Mouse (Mus musculus) layer of hippocampus, postnatal 10 days (tissue): ENCODE data around the gene Ccnb1ip1. TPM values are rescaled to one million over a fixed set of nuclear protein-coding genes. Genes with fewer than 3 reads are reported as not detected.

Experiments
- DNase-seq, 2 experiments: peaks; one replicate each; pipeline ENCODE4 v3.0.0; 2021; ENCODE audit warnings: low spot score in 2 of 2
- total RNA-seq, 2 experiments: library from RNA; stranded (reverse); gene quantifications; 2 replicates each; pipeline ENCODE4 v1.2.3; 2021

Gene Ccnb1ip1
- total RNA-seq, 2 experiments from 2014 or later = not detected

GRCm38 (mm10) chr14:50784391-50785250 is 22.9 kb downstream of the Ccnb1ip1 start:
- DNase-seq = no peak

DNA sequence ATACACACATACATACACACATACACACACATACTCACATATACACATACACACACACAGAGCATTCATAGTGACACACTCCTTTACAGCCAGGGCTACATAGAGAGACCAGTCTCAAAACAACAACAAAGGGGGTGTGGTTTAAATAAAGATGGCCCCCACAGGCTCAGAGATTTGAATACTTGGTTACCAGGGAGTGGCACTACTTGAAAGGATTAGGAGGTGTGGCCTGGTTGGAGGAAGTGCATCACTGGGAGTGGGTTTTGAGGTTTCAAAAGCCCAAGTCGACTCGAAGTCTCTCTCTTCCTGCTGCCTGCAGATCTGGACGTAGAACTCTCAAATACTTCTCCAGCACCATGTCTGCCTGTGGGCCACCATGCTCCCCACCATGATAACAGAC is 25.4 kb downstream of the Ccnb1ip1 start:
- no peak for DNase-seq

DNA sequence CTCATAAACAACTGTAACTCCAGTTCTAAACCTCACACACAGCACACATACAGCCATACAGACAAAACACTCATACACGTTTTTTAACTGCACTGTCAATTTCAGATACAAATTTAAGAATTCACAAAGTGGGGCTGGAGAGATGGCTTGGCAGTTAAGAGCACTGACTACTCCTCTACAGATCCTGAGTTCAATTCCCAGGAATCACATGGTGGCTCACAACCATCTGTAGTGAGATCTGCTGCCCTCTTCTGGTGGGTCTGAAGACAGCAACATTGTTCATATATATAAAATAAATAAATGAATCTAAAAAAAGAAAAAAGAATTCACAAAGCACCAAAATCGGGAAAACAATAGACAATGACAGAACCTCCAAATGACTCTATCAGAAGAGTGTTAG is 36.2 kb downstream of the Ccnb1ip1 start:
- DNase-seq = peak in 1 of 2 experiments; percentile 15

DNA sequence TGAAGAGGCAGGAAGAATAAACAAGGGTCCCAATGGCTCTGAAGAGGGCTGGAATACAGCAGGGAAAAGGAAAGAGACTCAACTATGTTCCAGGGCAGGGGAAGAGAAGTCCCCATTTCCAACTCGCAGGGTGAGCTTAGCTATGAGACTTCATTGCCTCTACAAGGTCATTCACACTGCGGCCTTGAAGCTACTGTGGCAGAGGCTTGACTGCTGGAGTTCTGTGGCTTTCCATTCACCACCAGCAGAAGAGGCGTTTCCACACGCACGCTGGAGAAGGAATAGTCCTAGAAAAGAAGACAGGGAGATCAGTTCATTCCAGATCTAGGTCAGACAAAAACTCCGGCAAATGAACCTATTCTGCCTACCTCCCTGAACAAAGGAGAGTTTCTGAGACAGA is 41.8 kb downstream of the Ccnb1ip1 start:
- DNase-seq = no peak

DNA sequence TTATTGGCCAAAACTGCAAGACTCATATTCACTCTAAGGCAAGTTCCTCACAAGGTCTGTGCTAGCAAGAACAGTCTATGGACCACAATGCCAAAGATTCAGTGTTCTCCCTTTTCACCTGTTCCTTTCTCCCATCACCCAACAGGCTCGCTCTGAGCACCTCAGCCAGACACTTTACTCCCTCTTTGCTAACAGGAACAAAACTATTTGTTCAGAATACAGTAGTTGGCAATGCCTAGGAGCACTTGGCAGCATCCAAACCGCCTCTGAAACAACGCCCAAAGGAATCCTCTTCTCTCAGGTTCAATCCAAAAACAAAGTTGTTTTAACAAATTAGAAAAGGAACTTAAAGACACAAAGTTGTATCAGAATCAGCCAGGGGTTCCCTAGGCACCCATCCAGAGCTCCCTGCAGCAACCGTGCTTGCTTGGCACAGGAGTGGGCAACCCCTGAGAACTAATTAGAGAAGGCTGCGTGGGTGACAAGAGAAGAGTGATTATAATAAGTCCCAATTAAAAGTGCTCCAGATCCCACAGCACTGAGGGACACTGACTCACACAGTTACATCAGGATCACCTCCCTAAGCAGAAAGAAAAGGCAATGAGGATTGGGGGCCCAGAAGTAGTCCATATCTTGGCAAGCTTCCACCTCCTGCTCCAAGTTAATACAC is 49.0 kb downstream of the Ccnb1ip1 start:
- DNase-seq = no peak

GRCm38 (mm10) chr14:50744994-50745393 is 62.5 kb downstream of the Ccnb1ip1 start, which contains the start of gene Olfr749:
Gene Olfr749, minus strand, starts transcription at chr14:50745094.
- no peak for DNase-seq

- DNase-seq = no peak
Observed at GRCm38 (mm10) chr14:50741584-50741983, 65.9 kb downstream of the Ccnb1ip1 start.

DNA sequence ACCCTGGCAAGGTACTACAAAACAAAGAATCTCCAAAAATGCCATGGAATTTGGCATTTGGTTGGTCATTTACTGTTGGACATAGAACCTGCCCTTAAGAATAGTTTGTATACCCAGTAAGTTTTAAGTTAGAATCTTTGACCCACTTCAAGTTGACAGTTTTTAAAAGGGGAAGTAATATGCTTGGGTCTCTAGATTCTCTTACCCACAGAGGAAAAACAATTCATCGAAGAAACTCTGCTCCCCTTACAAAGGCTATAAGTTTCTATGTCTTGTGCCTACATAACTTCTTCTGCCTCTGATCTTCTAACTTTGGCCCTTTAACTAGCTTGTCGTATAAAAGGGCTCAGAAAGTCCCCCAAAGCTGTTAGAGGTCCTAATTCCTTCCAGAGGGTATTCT is 67.2 kb downstream of the Ccnb1ip1 start:
- DNase-seq = no peak

Other genes starting within 250 kb of the Ccnb1ip1 start
- not detected for gene Olfr744, start 192.9 kb downstream of the Ccnb1ip1 start, total RNA-seq
- gene Olfr745, start 168.3 kb downstream of the Ccnb1ip1 start, total RNA-seq = not detected
- not detected for gene Olfr746, start 160.6 kb downstream of the Ccnb1ip1 start, total RNA-seq
- gene Olfr747, start 114.5 kb downstream of the Ccnb1ip1 start, total RNA-seq = not detected
- gene Olfr748, start 100.4 kb downstream of the Ccnb1ip1 start, total RNA-seq = not detected
- gene Olfr749, start 62.6 kb downstream of the Ccnb1ip1 start, total RNA-seq = not detected
- gene Ttc5, start 22.2 kb downstream of the Ccnb1ip1 start, total RNA-seq = 10 to 100 TPM; 77.0 to 83.5 TPM
- gene Parp2, start 109 bp upstream of the Ccnb1ip1 start, total RNA-seq = 10 to 100 TPM; 23.7 to 41.6 TPM
- 1 to 10 TPM; 4.4 to 4.8 TPM for gene Tep1, start 62.8 kb upstream of the Ccnb1ip1 start, total RNA-seq
- 1 to 10 TPM; 1.8 to 2.3 TPM for gene Klhl33, start 89.8 kb upstream of the Ccnb1ip1 start, total RNA-seq
- gene Osgep, start 117.2 kb upstream of the Ccnb1ip1 start, total RNA-seq = 10 to 100 TPM; 33.9 to 40.2 TPM
- 10 to 100 TPM; 71.7 to 78.2 TPM for gene Apex1, start 117.2 kb upstream of the Ccnb1ip1 start, total RNA-seq
- gene Pip4p1, start 123.1 kb upstream of the Ccnb1ip1 start, total RNA-seq = 10 to 100 TPM; 72.7 to 85.3 TPM
- gene Pnp, start 123.3 kb upstream of the Ccnb1ip1 start, total RNA-seq = 10 to 100 TPM; 17.1 to 21.5 TPM
- gene Gm49342, start 136.8 kb upstream of the Ccnb1ip1 start, total RNA-seq = 10 to 100 TPM in 1 of 2 experiments, 1 to 10 TPM in 1; 9.2 to 11.1 TPM
- gene Pnp2, start 148.3 kb upstream of the Ccnb1ip1 start, total RNA-seq = 1 to 10 TPM; 1.0 to 1.7 TPM
- under 1 TPM in 1 of 2 experiments, not detected in 1; 0.22 TPM for gene Rnase10, start 200.0 kb upstream of the Ccnb1ip1 start, total RNA-seq
- not detected for gene Rnase9, start 234.1 kb upstream of the Ccnb1ip1 start, total RNA-seq
- gene Rnase11, start 242.4 kb upstream of the Ccnb1ip1 start, total RNA-seq = not detected
- gene Rnase12, start 249.9 kb upstream of the Ccnb1ip1 start, total RNA-seq = not detected